Comparison of ENCODE assay signal across 13 mouse cellular contexts in the genomic region with DNA sequence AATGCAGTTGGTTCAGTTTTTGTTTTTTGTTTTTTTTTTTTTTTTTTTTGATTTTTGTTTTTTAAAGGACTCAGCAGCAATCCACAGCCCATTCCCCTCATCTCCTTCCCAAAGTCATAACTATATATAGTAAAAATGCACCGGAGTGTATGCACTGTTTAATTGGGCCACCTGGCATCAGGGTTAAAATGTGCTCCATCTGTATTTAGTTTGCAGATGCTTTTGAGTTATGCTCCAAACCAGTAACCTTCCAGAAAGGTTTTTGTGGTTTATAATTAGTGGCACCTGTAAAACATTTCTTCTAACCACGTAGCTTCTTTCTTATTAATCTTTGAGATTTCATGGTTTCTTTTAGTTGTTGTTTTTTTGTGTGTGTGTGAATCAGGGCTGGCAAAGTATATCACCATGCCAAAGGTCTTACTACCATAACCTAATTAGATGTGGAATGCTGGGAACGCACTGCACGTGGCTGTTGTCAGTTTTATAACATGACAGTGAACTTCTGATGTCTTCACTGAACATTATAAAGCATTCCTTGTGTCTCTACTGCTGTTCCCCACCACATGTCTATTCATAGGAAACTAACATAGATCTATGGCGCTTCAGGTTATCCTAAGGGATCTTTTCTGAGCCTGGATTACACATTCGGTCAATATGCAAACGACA.
DNase-seq lines count a peak whose midpoint lies in the region; ATAC-seq lines count a peak whose summit lies in the region.
"Had no signal": no experiment of that assay in that cellular context is flagged by ENCODE, and none has a peak within 500 bp of the region (broad histone marks: within the 10 kb centered on the region; RNA-seq: fewer than 3 reads in every experiment).

No protein-coding gene starts in this region.

- peaks cover 24% of the 10 kb centered on the region for H3K4me1 ChIP-seq in heart, embryonic 11.5 days (ENCODE audit: control insufficient read depth, insufficient read depth, low read length)
- peaks cover 23% of the 10 kb centered on the region for H3K4me1 ChIP-seq in lung, embryonic 16.5 days (replicated peaks; ENCODE audit: control insufficient read depth, insufficient read depth, low read length)
- peaks cover 26% of the 10 kb centered on the region for H3K4me1 ChIP-seq in hindbrain, embryonic 10.5 days (replicated peaks)

- no peaks in the 10 kb centered on the region for H3K36me3 ChIP-seq in heart, embryonic 11.5 days (ENCODE audit: control insufficient read depth, insufficient read depth, low read length)
- H3K36me3 ChIP-seq in lung, embryonic 16.5 days (ENCODE audit: control insufficient read depth, insufficient read depth, low read length), result no peaks in the 10 kb centered on the region; the same call in 1 of the 2 replicates
- H3K36me3 ChIP-seq in hindbrain, embryonic 10.5 days, result no peaks in the 10 kb centered on the region
- H3K36me3 ChIP-seq: liver, embryonic 15.5 days had no signal

- no peak for ATAC-seq in heart, embryonic 11.5 days (replicated peaks; ENCODE audit: insufficient number of reproducible peaks, low FRiP score, low TSS enrichment)
- no peak for ATAC-seq in lung, embryonic 16.5 days (ENCODE audit: low read depth)
- ATAC-seq: inflammation-experienced regulatory T-cells, adult 6 months had no signal

- H3K9ac ChIP-seq in heart, embryonic 11.5 days (ENCODE audit: low read depth, low read length), result no peak overlapping the region
- no peak overlapping the region for H3K9ac ChIP-seq in lung, embryonic 16.5 days (ENCODE audit: low read length)
- H3K9ac ChIP-seq: liver, embryonic 15.5 days had no signal

- WGBS in heart, embryonic 11.5 days (ENCODE audit: insufficient replicate concordance), result 49% methylated on average over 7 of the region's 7 CpGs
- WGBS in lung, embryonic 16.5 days, result 56% methylated on average over 7 of the region's 7 CpGs
- 33% methylated on average over 7 of the region's 7 CpGs for WGBS in hindbrain, embryonic 10.5 days

- H3K9me3 ChIP-seq in heart, embryonic 11.5 days (replicated peaks; ENCODE audit: control insufficient read depth, low read length), result no peaks in the 10 kb centered on the region
- H3K9me3 ChIP-seq in lung, embryonic 16.5 days (ENCODE audit: control insufficient read depth, low read length), result no peaks in the 10 kb centered on the region
- H3K9me3 ChIP-seq in hindbrain, embryonic 10.5 days, result no peaks in the 10 kb centered on the region
- H3K9me3 ChIP-seq: liver, embryonic 15.5 days had no signal

- DNase-seq in heart, adult 8-10 months (ENCODE audit: low spot score), result no peak
- DNase-seq in lung, postnatal 4 days, result no peak
- DNase-seq in hindbrain, embryonic 10.5 days (ENCODE audit: low spot score), result no peak
- peak; percentile 25 for DNase-seq in retina, embryonic 14.5 days (ENCODE audit: low spot score)
- DNase-seq in left cerebral cortex, adult 11 months (ENCODE audit: low spot score), result no peak
- no peak for DNase-seq in spleen, postnatal 14 days (ENCODE audit: low spot score in 2 of 2)
- DNase-seq: cerebellum, adult 11-12 months had no signal

- no peak overlapping the region for H3K4me2 ChIP-seq in heart, embryonic 11.5 days
- no peak overlapping the region for H3K4me2 ChIP-seq in lung, embryonic 16.5 days (ENCODE audit: low read depth, low read length)

- no peak overlapping the region for H3K4me3 ChIP-seq in heart, embryonic 11.5 days (ENCODE audit: low read depth, low read length)
- no peak overlapping the region for H3K4me3 ChIP-seq in lung, embryonic 16.5 days (ENCODE audit: low read length)
- peak overlapping the region; percentile 42; the same call in 1 of the 2 replicates for H3K4me3 ChIP-seq in hindbrain, embryonic 10.5 days
- H3K4me3 ChIP-seq: erythroblast, embryonic 14.5 days; liver, embryonic 15.5 days had no signal

- H3K27ac ChIP-seq in heart, embryonic 11.5 days (ENCODE audit: low read depth, low read length), result peak overlapping the region; percentile 77
- peak overlapping the region; percentile 27; the same call in 1 of the 2 replicates for H3K27ac ChIP-seq in lung, embryonic 16.5 days (ENCODE audit: low read length)
- H3K27ac ChIP-seq in hindbrain, embryonic 10.5 days, result peak overlapping the region; percentile 86

- no peaks in the 10 kb centered on the region for H3K27me3 ChIP-seq in heart, embryonic 11.5 days (ENCODE audit: control insufficient read depth, insufficient read depth, low read length)
- H3K27me3 ChIP-seq in lung, embryonic 16.5 days (ENCODE audit: control insufficient read depth, insufficient read depth, low read depth, low read length), result no peaks in the 10 kb centered on the region
- no peaks in the 10 kb centered on the region for H3K27me3 ChIP-seq in hindbrain, embryonic 10.5 days (ENCODE audit: insufficient read depth, poor library complexity, severe bottlenecking)
- H3K27me3 ChIP-seq: CH12.LX; liver, embryonic 15.5 days had no signal

Comparison
In these comparisons a context has a peak if more than half of its experiments do, and no peak if none do; other contexts are left out.
1. H3K27ac ChIP-seq: peak in every context shown above with its lines; median percentile 86 in hindbrain, embryonic 10.5 days; 77 in heart, embryonic 11.5 days; 27 in lung, embryonic 16.5 days.